Mouse (Mus musculus): ENCODE results near the gene Dnajc14.

DNA sequence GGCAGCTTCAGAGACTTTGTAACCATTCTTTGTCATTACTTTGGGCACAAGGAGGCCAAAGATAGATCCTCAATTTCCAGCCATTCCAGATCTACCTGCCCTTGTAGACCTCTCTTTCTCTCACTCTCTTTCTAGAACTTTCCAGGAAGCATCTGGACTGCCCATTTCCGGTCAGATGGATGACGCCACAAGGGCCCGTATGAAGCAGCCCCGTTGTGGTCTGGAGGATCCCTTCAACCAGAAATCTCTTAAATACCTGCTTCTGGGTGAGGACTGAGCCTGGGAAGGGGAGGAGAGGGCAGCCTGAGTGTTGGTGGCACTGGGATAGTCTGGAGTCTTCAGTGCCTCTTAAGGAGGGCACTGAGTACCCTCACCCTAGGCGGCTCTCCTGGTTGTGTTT, 9.5 kb upstream of the Dnajc14 start:
- TF ChIP-seq CTCF (IDR thresholded peaks at IDR 0.05 in 2 of 3, conservative IDR thresholded peaks at IDR 0.05 in 1 of 3; ENCODE audit: control insufficient read depth in 1 of 3, insufficient read depth in 1 of 3, low read depth in 2 of 3, low read length in 3 of 3, poor library complexity in 1 of 3, severe bottlenecking in 1 of 3) = no peak
- TF ChIP-seq TAL1 (IDR thresholded peaks at IDR 0.05; ENCODE audit: low read length) = no peak
- no peak for TF ChIP-seq NELFE (IDR thresholded peaks at IDR 0.05; ENCODE audit: low read depth, low read length)
- no peak for TF ChIP-seq POLR2A (IDR thresholded peaks at IDR 0.05; ENCODE audit: control insufficient read depth in 1 of 2, insufficient read depth in 1 of 2, low read depth in 1 of 2, low read length in 2 of 2, poor library complexity in 1 of 2)
- no peak for TF ChIP-seq POLR2AphosphoS5 (IDR thresholded peaks at IDR 0.05; ENCODE audit: borderline replicate concordance, low read depth, low read length)
- TF ChIP-seq GATA1 (IDR thresholded peaks at IDR 0.05; ENCODE audit: low read depth, low read length) = no peak
- no peak for TF ChIP-seq MYC (IDR thresholded peaks at IDR 0.05; ENCODE audit: low read depth, low read length)
- TF ChIP-seq EP300 (IDR thresholded peaks at IDR 0.05; ENCODE audit: low read depth in 1 of 2, low read length in 2 of 2) = no peak
- TF ChIP-seq ETS1 (IDR thresholded peaks at IDR 0.05; ENCODE audit: low read depth, low read length) = no peak
- TF ChIP-seq SMC3 (IDR thresholded peaks at IDR 0.05; ENCODE audit: low read depth, low read length) = no peak
- no peak for TF ChIP-seq E2F4 (IDR thresholded peaks at IDR 0.05; ENCODE audit: borderline replicate concordance, low read depth, low read length)
- TF ChIP-seq SIN3A (IDR thresholded peaks at IDR 0.05; ENCODE audit: low read length) = no peak
- TF ChIP-seq MYB (IDR thresholded peaks at IDR 0.05; ENCODE audit: low read depth, low read length) = no peak
